Mouse (Mus musculus): ENCODE measurements around the gene Ptma. TPM values are rescaled to one million over a fixed set of nuclear protein-coding genes. Genes with fewer than 3 reads are reported as not detected.
"Not testable (repeated sequence)": the region's sequence is repeated elsewhere in the genome, so short reads cannot be mapped to it uniquely, and the experiment has no call there.

Ptma gene
- polyA plus RNA-seq, 1 experiment from 2014 or later, result 3,592 TPM

GRCm38 (mm10) chr1:86526789-86527598 lies 468 bp downstream of the Ptma start:
- Histone ChIP-seq H3K9me3 (no peaks in the 10 kb centered on the region), H3K27ac (replicated peaks) (peak overlapping the region; percentile 99), H3K36me3 (replicated peaks) (peaks cover 42% of the 10 kb centered on the region), H3K4me3 (peak overlapping the region; percentile 100), H3K27me3 (replicated peaks; ENCODE audit: low read depth, poor library complexity, severe bottlenecking) (no peaks in the 10 kb centered on the region), H3K4me1 (peaks cover 60% of the 10 kb centered on the region)
- under 1% methylated on average over 111 of the region's 111 CpGs for WGBS
- DNase-seq (ENCODE audit: low spot score), result peak; percentile 64

GRCm38 (mm10) chr1:86527599-86528486 lies 1.3 kb downstream of the Ptma start:
- peak; percentile 92 for DNase-seq (ENCODE audit: low spot score)
- WGBS, result under 1% methylated on average over 89 of the region's 89 CpGs
- H3K27me3 ChIP-seq (replicated peaks; ENCODE audit: low read depth, poor library complexity, severe bottlenecking), result no peaks in the 10 kb centered on the region
- H3K4me1 ChIP-seq, result peaks cover 59% of the 10 kb centered on the region
- peaks cover 44% of the 10 kb centered on the region for H3K36me3 ChIP-seq (replicated peaks)
- peak overlapping the region; percentile 99 for H3K27ac ChIP-seq (replicated peaks)
- H3K9me3 ChIP-seq, result no peaks in the 10 kb centered on the region
- peak overlapping the region; percentile 100 for H3K4me3 ChIP-seq

- no peaks in the 10 kb centered on the region for H3K27me3 ChIP-seq (replicated peaks; ENCODE audit: low read depth, poor library complexity, severe bottlenecking)
- peaks cover 56% of the 10 kb centered on the region for H3K4me1 ChIP-seq
- DNase-seq (ENCODE audit: low spot score), result no peak
- peak overlapping the region; percentile 99 for H3K27ac ChIP-seq (replicated peaks)
- WGBS, result under 1% methylated on average over 15 of the region's 15 CpGs
- H3K4me3 ChIP-seq, result peak overlapping the region; percentile 100
- H3K9me3 ChIP-seq, result no peaks in the 10 kb centered on the region
- H3K36me3 ChIP-seq (replicated peaks), result peaks cover 51% of the 10 kb centered on the region
Observed at GRCm38 (mm10) chr1:86528571-86529180, 2.1 kb downstream of the Ptma start.

- 58% methylated on average over 4 of the region's 4 CpGs for WGBS
- Histone ChIP-seq H3K36me3 (replicated peaks) (peaks cover 55% of the 10 kb centered on the region), H3K27me3 (replicated peaks; ENCODE audit: low read depth, poor library complexity, severe bottlenecking) (no peaks in the 10 kb centered on the region), H3K4me1 (peaks cover 47% of the 10 kb centered on the region), H3K9me3 (no peaks in the 10 kb centered on the region), H3K27ac (replicated peaks) (peak overlapping the region; percentile 99), H3K4me3 (peak overlapping the region; percentile 100)
- DNase-seq (ENCODE audit: low spot score), result no peak
Observed at GRCm38 (mm10) chr1:86529590-86529989, 3.1 kb downstream of the Ptma start.

- H3K27ac ChIP-seq (replicated peaks), result no peak overlapping the region
- 19% methylated on average over 4 of the region's 4 CpGs for WGBS
- no peaks in the 10 kb centered on the region for H3K9me3 ChIP-seq
- DNase-seq (ENCODE audit: low spot score), result peak; percentile 52
- H3K4me3 ChIP-seq, result peak overlapping the region; percentile 38
- H3K36me3 ChIP-seq (replicated peaks), result peaks cover 64% of the 10 kb centered on the region
- no peaks in the 10 kb centered on the region for H3K27me3 ChIP-seq (replicated peaks; ENCODE audit: low read depth, poor library complexity, severe bottlenecking)
- H3K4me1 ChIP-seq, result peaks cover 37% of the 10 kb centered on the region
Observed at GRCm38 (mm10) chr1:86530871-86531546, 4.5 kb downstream of the Ptma start.

- 3% methylated on average over 13 of the region's 13 CpGs for WGBS
- Histone ChIP-seq H3K36me3 (replicated peaks) (peaks cover 64% of the 10 kb centered on the region), H3K27ac (replicated peaks) (peak overlapping the region; percentile 54), H3K9me3 (no peaks in the 10 kb centered on the region), H3K27me3 (replicated peaks; ENCODE audit: low read depth, poor library complexity, severe bottlenecking) (no peaks in the 10 kb centered on the region), H3K4me3 (peak overlapping the region; percentile 38), H3K4me1 (peaks cover 33% of the 10 kb centered on the region)
- DNase-seq (ENCODE audit: low spot score), result peak; percentile 80
Observed at GRCm38 (mm10) chr1:86531547-86532321, 5.2 kb downstream of the Ptma start.

GRCm38 (mm10) chr1:86532362-86533051 lies 6.0 kb downstream of the Ptma start:
- Histone ChIP-seq H3K27ac (replicated peaks) (peak overlapping the region; percentile 54), H3K4me1 (peaks cover 33% of the 10 kb centered on the region), H3K27me3 (replicated peaks; ENCODE audit: low read depth, poor library complexity, severe bottlenecking) (no peaks in the 10 kb centered on the region), H3K9me3 (no peaks in the 10 kb centered on the region), H3K36me3 (replicated peaks) (peaks cover 61% of the 10 kb centered on the region), H3K4me3 (peak overlapping the region; percentile 38)
- DNase-seq (ENCODE audit: low spot score), result peak; percentile 93
- 25% methylated on average over 11 of the region's 11 CpGs for WGBS

GRCm38 (mm10) chr1:86533411-86534130 lies 7.0 kb downstream of the Ptma start:
- H3K9me3 ChIP-seq, result no peaks in the 10 kb centered on the region
- DNase-seq (ENCODE audit: low spot score), result no peak
- WGBS, result 93% methylated on average over 6 of the region's 6 CpGs
- no peak overlapping the region for H3K4me3 ChIP-seq
- H3K4me1 ChIP-seq, result peaks cover 33% of the 10 kb centered on the region
- H3K27me3 ChIP-seq (replicated peaks; ENCODE audit: low read depth, poor library complexity, severe bottlenecking), result no peaks in the 10 kb centered on the region
- H3K27ac ChIP-seq (replicated peaks), result no peak overlapping the region
- peaks cover 50% of the 10 kb centered on the region for H3K36me3 ChIP-seq (replicated peaks)

GRCm38 (mm10) chr1:86538383-86538782 lies 11.9 kb downstream of the Ptma start:
- DNase-seq (ENCODE audit: low spot score), result peak; percentile 30

GRCm38 (mm10) chr1:86539583-86539982 lies 13.1 kb downstream of the Ptma start:
- not testable (repeated sequence) for H3K9me3 ChIP-seq; DNase-seq (ENCODE audit: low spot score); H3K4me1 ChIP-seq; H3K4me3 ChIP-seq; H3K27ac ChIP-seq (replicated peaks); H3K27me3 ChIP-seq (replicated peaks; ENCODE audit: low read depth, poor library complexity, severe bottlenecking)
- 87% methylated on average over 12 of the region's 12 CpGs for WGBS
- H3K36me3 ChIP-seq (replicated peaks), result peaks cover 44% of the 10 kb centered on the region

More at GRCm38 (mm10) chr1:86538383-86538782, 11.9 kb downstream of the Ptma start:
- Histone ChIP-seq H3K9me3 (no peaks in the 10 kb centered on the region), H3K27ac (replicated peaks) (no peak overlapping the region), H3K27me3 (replicated peaks; ENCODE audit: low read depth, poor library complexity, severe bottlenecking) (no peaks in the 10 kb centered on the region), H3K36me3 (replicated peaks) (peaks cover 39% of the 10 kb centered on the region), H3K4me1 (no peaks in the 10 kb centered on the region), H3K4me3 (no peak overlapping the region)
- WGBS, result 66% methylated on average over 3 of the region's 3 CpGs
